22 mouse cellular contexts compared by ENCODE assay signal in the genomic region with DNA sequence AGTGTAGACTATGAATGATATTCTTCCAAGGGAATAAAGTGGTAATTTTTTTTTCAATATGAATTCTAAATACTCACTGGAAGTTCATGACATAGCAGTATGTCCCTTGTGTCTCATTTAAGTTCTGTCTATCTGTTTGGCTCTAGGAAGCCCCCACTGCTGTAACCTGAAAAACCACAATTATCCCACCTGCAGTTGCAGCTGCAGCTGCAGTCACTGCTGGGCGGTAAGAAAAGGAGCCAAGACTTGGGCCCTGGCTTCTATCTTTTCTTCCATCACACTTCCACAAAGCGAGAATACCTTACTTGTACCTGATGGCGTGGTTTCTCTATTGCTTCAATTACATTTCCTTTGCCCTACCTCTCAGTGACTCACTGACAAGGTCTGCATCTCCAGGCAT. TPM values are rescaled to one million over a fixed set of nuclear protein-coding genes. Genes with fewer than 3 reads are reported as not detected.
"Had no signal": no experiment of that assay in that cellular context is flagged by ENCODE, and none has a peak within 500 bp of the region (broad histone marks: within the 10 kb centered on the region; RNA-seq: fewer than 3 reads in every experiment).

No protein-coding gene starts in this region.

- DNase-seq: forebrain, postnatal 0 days; gastrocnemius, postnatal 14 days; heart, adult 18-20 months; heart, postnatal 14 days; heart, postnatal 36 days; kidney, adult 18-20 months; kidney, adult 8-10 months; kidney, postnatal 10 days; kidney, postnatal 25 days; kidney, postnatal 4 days; left cerebral cortex, postnatal 4 days had no signal

- H3K27me3 ChIP-seq: heart, embryonic 13.5 days; heart, embryonic 15.5 days; hindbrain, embryonic 13.5 days; hindbrain, embryonic 15.5 days; limb, embryonic 13.5 days; limb, embryonic 15.5 days had no signal

- H3K4me2 ChIP-seq: heart, embryonic 11.5 days; heart, embryonic 13.5 days; heart, embryonic 15.5 days; hindbrain, embryonic 13.5 days; hindbrain, embryonic 15.5 days; limb, embryonic 13.5 days; limb, embryonic 15.5 days had no signal

- H3K4me3 ChIP-seq: heart, embryonic 13.5 days; heart, embryonic 15.5 days; hindbrain, embryonic 13.5 days; hindbrain, embryonic 15.5 days; layer of hippocampus, adult 2 months; limb, embryonic 13.5 days; limb, embryonic 15.5 days had no signal

- H3K9ac ChIP-seq: forebrain, postnatal 0 days; heart, embryonic 13.5 days; heart, embryonic 15.5 days; hindbrain, embryonic 13.5 days; hindbrain, embryonic 15.5 days; limb, embryonic 13.5 days; limb, embryonic 15.5 days had no signal

- H3K4me1 ChIP-seq: hindbrain, embryonic 15.5 days; limb, embryonic 13.5 days; limb, embryonic 15.5 days had no signal

- ATAC-seq: forebrain, postnatal 0 days; hindbrain, postnatal 0 days; intestine, embryonic 16.5 days had no signal

- H3K27ac ChIP-seq: heart, embryonic 13.5 days; heart, embryonic 15.5 days; hindbrain, embryonic 13.5 days; hindbrain, embryonic 15.5 days; hindbrain, postnatal 0 days; layer of hippocampus, adult 2 months; limb, embryonic 13.5 days; limb, embryonic 15.5 days had no signal

- H3K9me3 ChIP-seq: heart, embryonic 13.5 days; heart, embryonic 15.5 days; hindbrain, embryonic 13.5 days; hindbrain, embryonic 15.5 days; limb, embryonic 13.5 days; limb, embryonic 15.5 days had no signal

RNA-seq across cellular contexts. Expression of gene Ccdc141, which starts 17.1 kb away (rescaled TPM):
- total RNA-seq: granulocyte monocyte progenitor cell, adult 5-6 weeks had no signal
